Mouse (Mus musculus) T-helper 17 cell (primary cell): Measurements from ENCODE around the gene Nfic.

Experiments
- in situ Hi-C, 2 experiments: fragments of 300-600 bp; cut with MboI, MseI; formaldehyde crosslinking; loops; 1 replicate in 1 of 2; 2 replicates in 1 of 2; pipeline ENCODE4 v1.15.1; 2025; ENCODE audit warnings: high pct_unique_total_duplicates in 2 of 2

Nfic gene

DNA sequence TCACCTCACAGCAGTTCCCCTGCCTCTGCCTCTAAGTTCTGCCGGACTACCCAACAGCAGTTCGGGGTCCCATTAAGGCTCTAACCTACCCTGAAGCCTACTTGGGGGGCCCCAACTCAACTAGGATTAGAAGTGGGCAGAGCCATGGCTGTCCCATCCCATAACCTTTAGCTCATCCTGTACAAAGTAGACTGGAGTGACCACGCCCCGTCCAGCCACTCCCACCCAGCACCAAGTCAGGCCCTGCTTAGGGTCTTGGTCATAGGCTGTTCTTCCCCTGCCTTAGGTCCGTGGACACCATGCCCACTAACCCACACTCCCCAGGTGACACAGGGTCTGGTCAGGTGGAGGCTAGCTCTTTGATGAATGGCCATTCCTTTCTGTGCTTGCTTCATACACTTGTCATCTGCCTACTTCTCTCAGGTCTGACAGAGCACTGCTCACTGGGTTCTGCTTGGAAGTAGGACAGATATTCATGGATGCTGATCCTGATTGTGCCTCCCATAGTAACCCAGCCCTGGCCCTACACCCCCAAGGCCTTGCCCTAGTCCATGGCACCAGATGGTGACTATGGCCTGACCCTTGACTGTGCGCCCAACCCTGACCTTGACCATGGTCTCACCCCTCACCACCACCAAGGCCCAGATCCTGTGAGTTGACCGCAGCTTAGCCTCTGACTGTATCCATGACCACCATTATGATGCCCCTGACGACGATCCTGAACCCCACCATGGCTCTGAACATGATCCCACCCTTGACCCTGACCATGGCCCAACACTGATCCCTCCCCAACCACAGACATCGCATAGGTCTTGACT lies 36.1 kb downstream of the Nfic start:
- in situ Hi-C loops, result no loop called here

DNA sequence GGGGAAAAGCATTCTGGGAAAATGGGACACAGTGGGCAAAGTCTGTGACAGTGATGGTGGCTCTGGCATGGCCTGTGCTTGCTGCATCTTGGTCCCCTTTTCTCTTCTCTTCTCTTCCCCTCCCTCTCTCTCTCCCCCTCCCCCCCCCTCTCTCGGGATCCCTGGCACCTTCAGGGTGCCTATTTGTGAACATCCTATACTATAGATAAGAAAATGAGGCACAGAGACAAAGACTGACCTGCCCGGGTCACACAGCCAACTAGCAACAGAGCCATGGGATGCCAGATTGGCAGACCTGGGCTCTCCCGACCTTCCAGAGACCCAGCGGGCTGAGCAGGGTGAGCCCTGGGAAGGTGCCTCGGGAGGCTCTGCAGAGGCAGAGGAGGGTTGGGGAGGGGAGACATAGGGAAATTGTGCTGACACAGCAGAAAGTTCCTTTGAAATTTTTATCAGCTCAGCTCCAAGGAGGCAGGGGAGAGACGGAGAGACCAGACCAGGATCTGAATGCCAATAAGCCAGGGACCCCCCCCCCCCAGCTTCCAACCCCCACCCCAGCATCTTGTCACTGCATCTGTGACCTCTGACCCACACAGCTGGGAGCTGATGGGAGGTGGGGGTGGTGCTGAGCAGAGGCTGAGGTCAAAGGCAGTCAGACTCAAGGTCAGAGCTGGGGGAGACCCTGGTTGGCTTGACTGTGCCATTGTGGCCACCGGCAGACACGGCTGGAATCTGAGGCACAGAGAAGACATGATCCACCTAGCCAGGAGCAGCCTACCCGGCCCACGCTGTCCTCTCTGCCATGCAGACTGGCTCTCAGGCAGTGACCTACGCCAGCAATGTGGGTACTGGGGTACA lies 37.0 kb downstream of the Nfic start:
- in situ Hi-C loops, result no loop called here

DNA sequence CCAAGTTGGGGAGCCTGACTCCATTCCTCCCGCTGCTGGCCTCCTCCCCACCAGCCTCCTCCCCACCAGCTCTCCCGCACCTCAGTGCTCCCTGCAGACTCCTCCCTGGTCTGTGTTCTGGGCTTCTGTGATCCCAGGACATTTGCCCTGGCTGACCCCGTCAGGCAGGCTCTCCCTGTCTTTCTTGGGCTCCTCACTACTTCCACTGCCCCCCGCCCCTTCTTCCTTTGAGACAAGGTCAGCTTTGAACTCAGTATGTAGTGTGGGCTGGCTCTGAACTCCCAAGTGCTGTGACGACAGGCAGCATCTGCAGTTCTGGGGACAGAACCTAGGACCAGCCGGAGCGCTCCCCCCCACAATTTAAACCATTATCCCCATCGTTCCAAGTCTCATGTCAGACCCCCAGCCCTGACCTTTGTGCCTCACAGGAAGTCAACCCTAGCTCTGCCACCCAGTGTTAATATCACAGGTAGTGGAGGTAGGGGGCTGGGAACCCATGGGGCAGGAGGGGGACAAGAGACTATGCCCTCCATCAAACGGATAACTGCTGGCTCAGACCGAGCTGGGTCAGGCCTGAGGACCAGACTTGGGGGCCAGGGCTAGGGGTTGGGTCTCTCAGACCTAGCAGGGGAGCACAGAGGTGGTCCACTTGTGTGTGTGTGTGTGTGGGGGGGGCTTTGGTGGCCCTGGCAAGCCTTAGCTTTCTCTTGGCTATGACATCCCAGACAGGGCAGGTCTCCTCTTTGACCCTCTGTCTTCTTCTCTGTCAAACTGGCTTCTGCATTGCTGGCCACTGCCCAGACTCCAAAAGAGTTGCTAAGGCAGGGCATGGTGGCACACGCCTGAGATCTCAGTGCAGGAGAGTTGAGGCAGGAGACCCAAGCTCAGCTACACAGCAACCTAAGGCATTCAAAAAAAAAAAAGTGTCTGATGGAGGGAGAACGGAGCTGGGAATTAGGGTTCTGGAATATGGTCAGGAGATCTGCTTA lies 37.9 kb downstream of the Nfic start:
- in situ Hi-C loops, result no loop called here

DNA sequence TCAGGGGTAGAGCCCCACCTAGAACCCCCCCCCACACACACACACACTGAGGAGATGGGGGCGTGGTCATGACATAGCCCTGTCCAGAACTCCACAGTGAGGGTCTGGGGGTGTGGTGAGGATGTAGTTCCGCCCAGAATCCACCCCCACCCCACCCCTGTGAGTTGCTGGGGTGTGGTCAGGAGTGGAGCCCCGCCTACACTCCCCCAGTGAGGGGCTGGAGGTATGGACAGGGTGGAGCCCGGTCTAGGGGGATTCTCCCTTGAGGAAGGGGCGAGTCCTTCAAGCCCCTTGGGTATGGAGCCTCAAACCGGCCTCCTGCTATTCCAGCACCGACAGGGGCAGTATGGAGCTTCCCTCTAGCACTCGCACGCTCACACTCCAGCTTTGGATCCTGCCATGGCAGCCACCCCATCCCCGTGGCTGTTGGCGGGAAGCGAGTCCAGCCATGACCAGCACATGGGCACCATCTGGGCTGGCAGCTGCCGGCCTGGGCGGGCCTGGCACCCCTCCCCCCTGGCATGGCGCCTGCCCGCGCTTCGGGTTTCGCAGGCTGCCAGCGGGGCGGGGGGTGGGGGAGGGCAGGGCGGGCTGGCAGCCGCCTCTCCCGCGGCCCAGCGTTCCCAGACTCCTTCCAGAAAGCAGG lies 38.7 kb downstream of the Nfic start:
- in situ Hi-C loops, result no loop called here

DNA sequence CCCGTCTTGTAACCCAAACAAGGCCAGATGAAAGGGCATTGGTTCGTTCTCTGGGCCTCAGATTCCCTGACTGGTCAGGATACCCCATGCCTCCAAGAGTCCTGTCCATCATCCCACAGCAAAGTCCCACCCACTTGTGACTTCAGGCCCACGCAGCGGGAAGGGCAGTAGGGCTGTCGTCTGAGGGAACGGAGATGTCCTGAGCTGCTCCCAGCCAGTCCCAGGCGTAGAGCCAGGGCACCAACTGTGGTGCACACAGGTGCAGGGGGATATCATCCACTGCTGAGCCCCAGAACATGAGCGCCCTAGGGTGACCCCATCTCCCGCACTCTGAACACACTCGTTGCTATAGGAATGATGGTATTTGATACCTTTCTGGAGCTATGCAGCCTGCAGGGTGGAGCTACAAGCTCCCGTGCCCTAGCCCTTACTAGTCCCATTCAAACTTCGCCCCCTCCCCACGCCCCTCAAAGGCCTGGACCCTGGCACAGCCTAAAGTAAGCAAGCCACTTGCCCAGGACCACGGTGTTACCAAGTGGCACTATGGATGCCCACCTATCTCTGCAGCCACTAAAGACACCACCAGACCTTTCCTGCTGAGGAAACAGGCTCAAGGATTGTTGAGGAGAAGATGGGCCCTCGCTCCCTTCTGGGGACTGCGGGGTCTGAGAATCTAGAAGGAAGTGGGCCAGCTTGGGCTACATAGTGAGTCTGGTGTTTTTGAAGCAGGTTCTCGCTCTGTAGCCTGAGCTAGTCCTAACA lies 39.7 kb downstream of the Nfic start:
- in situ Hi-C loops, result no loop called here

DNA sequence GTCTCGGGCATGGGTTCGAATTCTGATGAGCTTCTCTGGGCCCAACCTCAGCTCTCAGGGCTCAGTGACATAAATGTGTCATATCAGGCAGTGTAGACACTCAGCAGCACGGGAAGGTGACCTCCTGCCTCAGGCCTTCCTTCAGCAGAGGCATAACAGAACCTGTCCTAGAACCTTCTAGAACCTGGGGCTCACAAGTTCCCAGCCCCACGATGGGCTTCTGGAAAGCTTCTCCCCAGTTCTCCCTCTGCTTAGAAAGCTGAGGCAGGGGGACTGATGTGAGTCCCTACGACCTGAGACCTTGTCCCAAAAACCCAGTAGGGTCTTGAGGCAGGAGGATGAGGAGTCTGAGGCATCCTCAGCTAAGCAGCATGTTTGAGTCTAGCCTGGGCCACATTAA lies 40.3 kb downstream of the Nfic start:
- in situ Hi-C loops, result no loop called here

DNA sequence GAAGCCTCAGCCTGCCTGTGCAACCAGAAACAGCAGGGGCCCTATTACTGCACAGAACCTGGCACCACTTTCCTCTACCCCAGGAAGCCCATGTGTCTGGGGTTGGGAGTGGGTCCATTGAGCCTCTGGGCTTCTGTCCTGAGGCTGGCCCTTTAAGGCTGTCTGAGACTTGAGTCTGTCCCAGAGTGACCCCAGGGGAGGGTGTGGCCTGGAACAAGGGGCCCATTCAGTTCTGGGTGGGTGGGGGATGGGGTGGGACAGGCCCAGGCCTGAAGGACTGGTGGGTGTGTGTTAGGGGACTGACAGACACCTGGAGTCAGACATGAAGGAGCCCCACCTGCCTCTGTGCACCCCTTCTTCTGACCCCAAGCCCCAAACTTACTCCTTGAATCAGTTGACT lies 40.8 kb downstream of the Nfic start:
- in situ Hi-C loops, result no loop called here

DNA sequence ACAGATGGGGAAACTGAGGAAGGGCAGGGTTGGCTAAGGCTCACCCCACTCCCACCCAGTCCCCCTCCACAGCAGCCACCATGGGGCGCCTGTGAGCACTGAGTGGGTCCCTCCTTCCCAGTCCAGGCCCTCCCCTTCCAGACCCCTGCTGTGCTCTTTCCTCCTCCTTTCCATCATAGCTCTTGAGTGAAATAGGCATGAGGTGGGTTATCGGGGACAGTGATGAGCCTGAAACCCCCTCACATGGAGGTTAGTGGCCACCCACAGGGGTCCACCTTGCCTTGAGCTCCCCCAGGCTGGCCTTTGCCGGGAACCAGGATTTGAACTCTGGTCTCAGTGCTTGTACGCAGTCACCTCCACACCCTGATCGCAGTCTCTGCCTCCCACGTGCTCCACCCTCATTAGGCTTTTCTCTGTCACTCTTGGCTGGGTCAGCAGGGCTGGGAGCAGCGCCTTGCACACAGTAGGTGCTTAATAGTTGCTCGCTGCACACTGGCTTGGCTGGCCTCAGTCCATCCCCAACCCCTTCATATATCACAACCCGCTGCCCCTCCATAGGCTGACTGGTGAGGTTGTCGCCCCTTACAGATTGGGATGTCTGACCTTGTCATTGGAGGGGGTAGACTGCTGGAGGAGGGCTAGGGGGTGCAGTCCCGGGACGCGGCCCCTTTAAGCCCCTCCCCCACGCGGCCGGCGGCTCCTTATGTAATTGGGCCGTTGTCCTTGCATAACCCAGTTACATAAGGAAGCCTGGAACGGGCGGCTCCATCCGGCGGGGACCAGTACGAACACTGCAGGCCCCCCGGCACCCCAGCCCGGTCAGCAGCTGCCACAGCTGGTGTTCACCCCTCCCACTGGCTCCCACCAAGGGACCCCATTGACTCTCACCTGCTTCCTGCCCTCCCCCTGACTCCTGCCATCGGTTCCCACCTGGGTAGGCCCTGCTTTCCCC lies 41.8 kb downstream of the Nfic start:
- in situ Hi-C loops, result no loop called here

DNA sequence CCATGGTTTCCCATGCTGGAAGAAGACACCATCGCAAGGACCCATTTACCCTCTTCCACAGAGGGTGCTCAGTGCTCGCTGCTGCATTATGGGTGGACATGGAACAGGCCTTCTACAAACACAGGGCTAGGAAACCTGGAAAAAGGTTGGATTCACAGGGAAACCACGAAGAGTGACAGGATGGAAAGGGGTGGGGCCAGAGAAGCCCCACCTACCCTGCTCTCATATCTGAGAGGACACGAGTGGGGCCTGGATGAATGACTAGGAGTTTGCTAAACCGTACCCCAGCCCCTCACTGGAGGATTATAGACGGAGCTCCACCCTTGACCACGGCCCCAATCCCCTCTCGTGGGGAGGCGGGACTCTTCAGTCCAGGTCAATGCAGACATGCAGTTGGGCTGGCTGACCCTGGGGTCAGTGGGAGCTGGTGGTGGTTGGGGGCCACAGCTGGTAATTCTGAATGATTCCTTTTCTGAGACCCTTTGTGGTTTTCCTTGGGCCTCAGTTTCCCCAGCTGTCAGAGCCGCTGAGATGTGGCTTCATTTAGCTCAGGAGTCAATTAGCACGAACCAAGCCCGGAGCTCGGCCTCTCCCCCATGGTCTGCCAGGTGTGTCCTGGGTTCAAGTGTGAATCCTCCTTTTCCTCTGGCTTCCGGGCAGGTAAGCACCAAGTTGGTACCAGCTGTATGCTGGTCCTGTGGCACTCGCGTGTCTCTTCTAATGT lies 42.7 kb downstream of the Nfic start:
- in situ Hi-C loops, result no loop called here

DNA sequence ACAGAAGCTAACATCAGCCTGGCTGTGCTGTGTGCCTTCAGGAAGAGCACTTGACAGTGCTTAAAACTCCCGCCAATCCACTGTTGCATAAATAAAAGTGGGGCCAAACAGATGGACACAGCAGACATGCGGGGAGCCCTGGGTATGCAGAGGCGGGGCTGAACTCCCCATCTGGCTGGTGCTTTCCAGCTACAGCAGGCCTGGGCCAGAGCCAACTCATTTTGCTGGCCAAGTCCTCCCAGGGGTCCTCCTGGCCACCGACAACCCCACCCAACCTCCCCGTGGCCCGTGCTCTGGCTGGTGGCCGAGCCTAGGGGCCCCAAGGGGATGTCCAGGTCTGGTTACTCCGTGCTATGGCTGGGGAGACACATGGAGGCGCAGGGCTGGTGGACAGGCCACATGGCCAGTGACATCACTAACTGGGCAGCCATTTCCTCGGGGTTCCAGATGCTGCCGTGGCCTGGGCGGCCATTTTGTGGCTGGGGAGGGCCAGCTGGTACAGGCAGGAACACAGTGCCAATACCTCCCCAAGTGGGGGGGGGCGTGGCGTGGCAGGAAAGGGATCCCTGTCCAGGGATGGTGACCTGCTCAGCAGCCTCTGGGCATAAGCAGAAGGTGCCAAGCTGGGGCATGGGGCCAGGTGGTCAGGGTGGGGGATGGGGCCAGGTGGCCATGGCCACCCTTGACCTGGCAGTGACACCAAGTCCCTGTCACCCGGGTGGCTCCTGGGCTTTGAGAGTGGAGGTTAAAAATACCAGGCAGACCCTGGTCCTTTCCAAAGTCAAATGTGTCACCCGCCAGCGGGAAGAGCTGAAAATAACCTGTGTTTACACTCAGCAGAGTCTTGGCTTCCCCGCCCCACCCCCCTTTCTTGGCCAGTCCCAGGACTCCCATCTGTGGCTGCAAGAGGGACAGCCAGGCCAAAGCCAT lies 43.7 kb downstream of the Nfic start:
- in situ Hi-C loops, result no loop called here

DNA sequence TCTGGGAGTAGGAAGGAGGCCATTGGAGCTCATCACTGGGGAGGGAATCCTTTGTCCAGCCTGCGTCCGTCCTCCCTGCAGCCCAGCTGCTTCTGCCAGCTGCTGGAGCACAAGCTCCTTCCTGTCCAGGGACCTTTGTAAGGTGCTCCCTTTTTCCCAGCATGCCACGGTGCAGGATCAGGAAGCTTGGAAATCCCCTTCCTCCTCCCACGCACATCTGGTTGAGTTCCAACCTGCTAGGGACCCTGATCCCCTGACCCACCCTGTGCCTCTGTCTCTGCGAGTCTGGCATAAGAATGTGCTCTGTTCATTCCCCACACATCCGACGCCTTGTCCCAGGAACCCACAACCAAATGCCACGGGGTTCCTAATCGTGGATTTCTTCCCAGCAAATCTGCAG lies 44.5 kb downstream of the Nfic start:
- in situ Hi-C loops, result no loop called here

DNA sequence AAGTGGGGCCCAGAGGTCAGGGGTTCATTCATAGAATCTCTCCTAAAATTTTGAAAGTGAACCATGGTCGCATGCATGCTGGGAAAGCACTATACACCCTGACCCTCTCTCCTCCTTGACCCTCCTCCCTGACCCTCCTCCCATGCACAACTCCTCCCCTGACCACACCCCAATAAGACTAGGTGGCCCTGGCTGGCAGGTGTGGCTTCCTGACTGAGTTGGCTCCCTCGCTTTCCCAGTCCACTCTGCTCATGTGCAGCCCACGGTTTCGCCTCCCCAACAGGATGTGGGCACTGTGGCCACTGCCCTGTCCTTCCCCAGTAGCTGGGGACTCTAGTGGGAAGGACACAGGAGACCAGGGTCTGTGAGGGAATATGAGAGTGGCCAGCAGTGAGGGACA lies 45.1 kb downstream of the Nfic start:
- in situ Hi-C loops, result no loop called here

DNA sequence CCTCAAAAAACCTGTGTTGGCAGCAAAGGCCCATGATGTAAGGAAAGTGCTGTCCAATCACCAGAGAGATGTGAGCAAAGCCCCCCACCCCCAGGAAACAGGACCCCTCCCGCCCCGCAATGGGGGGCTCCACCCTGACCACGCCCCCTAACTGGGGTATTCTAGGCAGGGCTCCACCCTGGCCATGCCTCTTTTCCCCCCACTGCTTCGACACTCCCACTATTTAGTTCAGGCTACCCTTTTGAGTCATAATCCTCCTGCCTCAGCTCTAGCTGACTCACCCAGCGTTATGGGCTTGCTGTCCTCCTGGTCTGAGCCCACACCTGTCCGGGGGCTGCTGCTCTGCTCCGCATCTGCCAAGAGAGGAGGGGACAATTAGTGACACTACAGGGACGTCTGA lies 46.1 kb downstream of the Nfic start:
- in situ Hi-C loops, result no loop called here

DNA sequence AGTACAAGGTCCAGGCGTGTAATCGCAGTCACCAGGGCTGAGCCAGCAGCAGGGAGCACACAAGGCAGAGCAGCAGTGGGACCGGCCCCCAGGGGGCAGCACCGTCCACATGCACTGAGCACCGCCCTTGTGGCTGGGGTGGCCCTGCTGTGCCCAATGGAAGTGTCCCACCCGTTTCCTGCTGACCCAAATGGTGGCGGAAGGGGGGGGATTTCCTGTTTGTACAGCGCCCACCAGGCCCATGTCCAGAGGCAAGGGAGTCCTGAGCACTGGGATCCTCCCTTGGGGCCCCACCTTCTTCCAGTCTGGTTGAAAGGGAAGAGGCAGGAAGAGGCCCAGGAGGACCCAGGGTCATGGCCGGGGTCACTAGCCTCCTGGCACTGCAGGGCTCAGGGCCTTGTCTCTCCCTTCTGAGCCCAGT lies 46.6 kb downstream of the Nfic start:
- in situ Hi-C loops, result no loop called here

DNA sequence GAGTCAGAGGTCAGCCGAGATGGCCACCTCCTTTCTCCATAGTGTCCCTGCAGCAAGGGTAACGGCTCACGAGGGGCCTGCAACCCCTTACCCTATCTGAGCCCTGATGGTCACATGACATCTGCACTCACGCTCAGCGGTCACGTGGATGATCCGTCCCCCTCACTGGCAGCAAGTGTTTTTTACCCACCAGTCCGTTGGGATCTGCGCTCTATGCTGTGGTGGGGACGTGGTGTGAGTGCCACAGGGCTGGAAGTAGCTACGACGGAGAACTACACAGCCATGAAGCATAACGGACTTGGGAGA lies 47.1 kb downstream of the Nfic start:
- in situ Hi-C loops, result no loop called here

DNA sequence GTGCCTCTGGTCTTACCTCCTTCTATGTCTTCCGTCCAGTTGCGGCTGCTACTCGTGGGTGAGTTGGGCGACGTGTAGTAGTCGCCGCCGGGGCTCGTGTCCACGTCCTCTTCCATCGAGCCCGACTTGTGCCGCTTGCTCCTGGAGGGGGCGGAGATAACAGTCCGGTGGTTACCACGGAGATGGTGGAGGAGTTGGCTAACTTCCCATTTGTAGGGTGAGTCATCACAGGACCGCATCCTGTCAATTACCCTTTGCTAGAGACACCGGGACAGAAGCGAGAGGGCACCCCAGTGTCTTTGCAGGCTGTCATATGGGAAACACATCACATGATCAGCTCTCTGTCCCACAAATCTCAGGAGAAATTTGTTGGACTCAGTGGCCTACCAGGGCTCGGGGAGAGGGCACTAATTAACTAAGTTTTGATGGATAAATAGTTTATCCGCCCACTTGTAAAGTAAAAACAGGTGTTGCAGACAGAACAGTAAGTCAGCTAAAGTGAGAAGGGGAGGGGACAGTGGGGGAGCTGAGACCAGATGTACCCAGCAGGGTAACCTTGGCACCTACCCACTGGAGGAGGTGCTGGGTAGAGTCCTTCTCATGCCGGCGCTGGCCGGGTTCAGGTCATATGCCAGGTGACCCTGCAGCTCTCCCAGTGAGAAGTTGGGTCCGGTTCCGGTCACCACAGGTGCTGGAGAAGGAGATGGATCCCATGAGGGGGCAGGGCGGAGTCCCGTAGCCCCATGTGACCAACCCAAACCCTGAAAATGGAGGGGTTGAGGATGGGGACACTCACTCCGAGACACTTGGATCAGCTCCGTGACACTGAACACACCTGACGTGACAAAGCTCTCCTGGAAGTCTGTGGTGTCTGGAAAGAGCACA lies 47.7 kb downstream of the Nfic start:
- in situ Hi-C loops, result no loop called here
